Mouse (Mus musculus) heart, postnatal 36 days (tissue): Measurements from ENCODE around the gene Map3k5. TPM values are rescaled to one million over a fixed set of nuclear protein-coding genes. Genes with fewer than 3 reads are reported as not detected.
"Not testable (repeated sequence)": the region's sequence is repeated elsewhere in the genome, so short reads cannot be mapped to it uniquely, and the experiment has no call there.

Experiments used
- DNase-seq, 2 experiments: peaks; one replicate each; pipeline ENCODE4 v3.0.0; 2021 to 2022
- intact Hi-C: fragments of 180-260 bp; cut with DNase I; formaldehyde crosslinking; loops from one replicate; pipeline ENCODE4 v1.15.1; 2025
- total RNA-seq, 2 experiments: library from RNA; stranded (reverse); gene quantifications; 2 replicates each; pipeline ENCODE4 v1.2.3; 2021

Gene Map3k5
- total RNA-seq, result 10 to 100 TPM; 43.4 to 43.5 TPM

GRCm38 (mm10) chr10:19934384-19935294, at the start of gene Map3k5:
Gene Map3k5 (plus strand): TSS chr10:19934472.
- intact Hi-C loops, result loop anchor here (1.0 to 10.0 kb wide), 4 partner anchors 28 to 188 kb away; partner anchors contain the start of gene Pex7
- no peak for DNase-seq

- intact Hi-C loops, result no loop called here
These were observed 48.0 kb upstream of the Map3k5 start for GRCm38 (mm10) chr10:19886249-19886648.

GRCm38 (mm10) chr10:19889908-19890307, 44.4 kb upstream of the Map3k5 start:
- intact Hi-C loops, result loop anchor here (5.0 kb wide), 3 partner anchors 178 to 648 kb away; partner anchors contain the start of gene Il20ra
- no peak for DNase-seq

More at GRCm38 (mm10) chr10:19886249-19886648, 48.0 kb upstream of the Map3k5 start:
- DNase-seq, result no peak

GRCm38 (mm10) chr10:19891686-19892085, 42.6 kb upstream of the Map3k5 start:
- no peak for DNase-seq
- intact Hi-C loops, result loop anchor here (5.0 kb wide), 3 partner anchors 179 to 649 kb away; partner anchors contain the start of gene Il20ra

- intact Hi-C loops, result loop anchor here (5.0 kb wide), 3 partner anchors 181 to 651 kb away; partner anchors contain the start of gene Il20ra
- no peak for DNase-seq
These were observed 41.1 kb upstream of the Map3k5 start for GRCm38 (mm10) chr10:19893146-19893545.

GRCm38 (mm10) chr10:19893976-19894375, 40.3 kb upstream of the Map3k5 start:
- intact Hi-C loops, result loop anchor here (5.0 kb wide), 3 partner anchors 182 to 652 kb away; partner anchors contain the start of gene Il20ra
- DNase-seq, result peak; percentile 35 to 40

- intact Hi-C loops, result no loop called here
- DNase-seq, result no peak
These were observed 34.1 kb upstream of the Map3k5 start for GRCm38 (mm10) chr10:19900191-19900590.

GRCm38 (mm10) chr10:19901992-19902391, 32.3 kb upstream of the Map3k5 start:
- intact Hi-C loops, result no loop called here
- no peak for DNase-seq

- no peak for DNase-seq
- intact Hi-C loops, result no loop called here
These were observed 30.0 kb upstream of the Map3k5 start for GRCm38 (mm10) chr10:19904077-19904820.

- DNase-seq, result peak; percentile 94 to 97
- intact Hi-C loops, result loop anchor here (2.0 kb wide), 3 partner anchors 27 to 217 kb away; partner anchors contain the start of gene Map3k5
These were observed 26.9 kb upstream of the Map3k5 start, which contains the start of gene Pex7 for GRCm38 (mm10) chr10:19907246-19907804. Gene Pex7 (minus strand): TSS chr10:19907689.

GRCm38 (mm10) chr10:19908076-19908475, 26.2 kb upstream of the Map3k5 start:
- intact Hi-C loops, result no loop called here

GRCm38 (mm10) chr10:19910516-19910915, 23.8 kb upstream of the Map3k5 start:
- DNase-seq, result no peak
- intact Hi-C loops, result no loop called here

More at GRCm38 (mm10) chr10:19908076-19908475, 26.2 kb upstream of the Map3k5 start:
- no peak for DNase-seq

GRCm38 (mm10) chr10:19911583-19911982, 22.7 kb upstream of the Map3k5 start:
- DNase-seq, result no peak
- intact Hi-C loops, result loop anchor here (1.0 kb wide), 2 partner anchors 162 to 214 kb away; no protein-coding TSS in a partner anchor

- no peak for DNase-seq
- intact Hi-C loops, result no loop called here
These were observed 20.5 kb upstream of the Map3k5 start for GRCm38 (mm10) chr10:19913806-19914205.

GRCm38 (mm10) chr10:19915301-19915700, 19.0 kb upstream of the Map3k5 start:
- intact Hi-C loops, result no loop called here
- peak in 1 of 2 experiments; percentile 37 for DNase-seq

- no peak for DNase-seq
- intact Hi-C loops, result no loop called here
These were observed 11.9 kb upstream of the Map3k5 start for GRCm38 (mm10) chr10:19922410-19922809.

- intact Hi-C loops, result no loop called here
- no peak for DNase-seq
These were observed 10.0 kb upstream of the Map3k5 start for GRCm38 (mm10) chr10:19924256-19924655.

- DNase-seq, intact Hi-C loops: not testable (repeated sequence)
These were observed 7.8 kb upstream of the Map3k5 start for GRCm38 (mm10) chr10:19926391-19926897.

- intact Hi-C loops, result no loop called here
- no peak for DNase-seq
These were observed 6.1 kb upstream of the Map3k5 start for GRCm38 (mm10) chr10:19928205-19928604.

- intact Hi-C loops, result loop anchor here (5.0 to 10.0 kb wide), 2 partner anchors 72 to 189 kb away; no protein-coding TSS in a partner anchor
- no peak for DNase-seq
These were observed 1.3 kb upstream of the Map3k5 start for GRCm38 (mm10) chr10:19932986-19933385.
